Mouse (Mus musculus) lung, adult 2 months (tissue): ENCODE measurements around the gene Maats1. TPM values are rescaled to one million over a fixed set of nuclear protein-coding genes. Genes with fewer than 3 reads are reported as not detected.
A peak's percentile ranks its signal among the peaks of the same experiment; 100 is the strongest.
"Not testable (repeated sequence)": the region's sequence is repeated elsewhere in the genome, so short reads cannot be mapped to it uniquely, and the experiment has no call there.

Experiments used
- DNase-seq: peaks from one replicate; pipeline ENCODE4 v3.0.0; 2022
- H3K4me1 ChIP-seq: fragments of 200-500 bp; 2 replicates; pipeline ENCODE4 v1.6.1; 2011; ENCODE audit warnings: low read length; ENCODE audit not compliant: control insufficient read depth, insufficient read depth
- H3K4me3 ChIP-seq: fragments of 200-500 bp; replicated peaks from 2 replicates; pipeline ENCODE3; 2011; ENCODE audit warnings: low read depth, mild to moderate bottlenecking, control low read depth, low read length; ENCODE audit errors: extremely low read depth
- CTCF ChIP-seq: fragments of 200-500 bp; IDR thresholded peaks from 2 replicates; pipeline ENCODE4 v1.5.1; 2011; ENCODE audit warnings: mild to moderate bottlenecking, low read length, control low read depth; ENCODE audit not compliant: insufficient read depth
- POLR2A ChIP-seq: fragments of 200-500 bp; IDR thresholded peaks from 2 replicates; pipeline ENCODE4 v1.6.1; 2011; ENCODE audit warnings: low read depth, mild to moderate bottlenecking, control low read depth, low read length, borderline replicate concordance; ENCODE audit errors: extremely low read depth
- WGBS: fragments of 180-500 bp; shearing (Covaris S2); methylation state at CpG from one replicate; pipeline ENCODE4 v1.1.7; 2018; 5-methylcytosine and 5-hydroxymethylcytosine counted together
- polyA plus RNA-seq: library from polyadenylated mRNA; depleted of rRNA; stranded (reverse); fragments of >200 nt; gene quantifications from 2 replicates; pipeline ENCODE4 v1.2.3, GENCODE M21; 2012

Maats1 gene
- polyA plus RNA-seq, 1 experiment = 2.5 TPM

- H3K4me3 ChIP-seq = no peak overlapping the region
- DNase-seq = no peak
- TF ChIP-seq CTCF (no peak), POLR2A (no peak)
- no peaks in the 10 kb centered on the region; the same call in 1 of the 2 replicates for H3K4me1 ChIP-seq
- 50% methylated on average over 6 of the region's 6 CpGs for WGBS
Observed at GRCm38 (mm10) chr16:38350939-38351338, 9.0 kb upstream of the Maats1 start.

- Histone ChIP-seq H3K4me3 (no peak overlapping the region), H3K4me1 (no peaks in the 10 kb centered on the region; the same call in 1 of the 2 replicates)
- TF ChIP-seq CTCF = no peak
- no peak for TF ChIP-seq POLR2A
- WGBS = 38% methylated on average over 7 of the region's 7 CpGs
- DNase-seq = peak; percentile 18
Observed at GRCm38 (mm10) chr16:38350361-38350855, 8.5 kb upstream of the Maats1 start.

GRCm38 (mm10) chr16:38349881-38350280, 7.9 kb upstream of the Maats1 start:
- TF ChIP-seq CTCF (no peak), POLR2A (no peak)
- no peaks in the 10 kb centered on the region; the same call in 1 of the 2 replicates for H3K4me1 ChIP-seq
- 78% methylated on average over 2 of the region's 2 CpGs for WGBS

GRCm38 (mm10) chr16:38348217-38348761, 6.3 kb upstream of the Maats1 start:
- no peaks in the 10 kb centered on the region; the same call in 1 of the 2 replicates for H3K4me1 ChIP-seq
- TF ChIP-seq POLR2A (no peak), CTCF (no peak)
- DNase-seq = no peak
- 68% methylated on average over 9 of the region's 9 CpGs for WGBS
- H3K4me3 ChIP-seq = no peak overlapping the region

More at GRCm38 (mm10) chr16:38349881-38350280, 7.9 kb upstream of the Maats1 start:
- no peak for DNase-seq
- no peak overlapping the region for H3K4me3 ChIP-seq

- H3K4me3 ChIP-seq = no peak overlapping the region
- H3K4me1 ChIP-seq = no peaks in the 10 kb centered on the region; the same call in 1 of the 2 replicates
- no peak for TF ChIP-seq CTCF
- WGBS = 51% methylated on average over 6 of the region's 6 CpGs
- DNase-seq = no peak
Observed at GRCm38 (mm10) chr16:38347588-38347987, 5.6 kb upstream of the Maats1 start.

- TF ChIP-seq POLR2A (peak; percentile 95), CTCF (no peak)
- peak; percentile 92 for DNase-seq
- Histone ChIP-seq H3K4me3 (peak within 1 kb of the TSS; percentile 86), H3K4me1 (peaks cover 2% of the 10 kb centered on the region; the same call in 1 of the 2 replicates)
- WGBS = 3% methylated on average over 35 of the region's 35 CpGs
Observed at GRCm38 (mm10) chr16:38346529-38347325, 4.8 kb upstream of the Maats1 start, which contains the start of the genes Cox17 and Gm21987. TSS of gene Cox17 (plus strand) at chr16:38346991. TSS of gene Gm21987 (plus strand) at chr16:38347040.

- no peak for DNase-seq
- peaks cover 2% of the 10 kb centered on the region; the same call in 1 of the 2 replicates for H3K4me1 ChIP-seq
- H3K4me3 ChIP-seq = no peak overlapping the region
- TF ChIP-seq CTCF (0 out of 2 replicates have a peak, but pooled peaks have one; percentile 3), POLR2A (no peak)
- 68% methylated on average over 3 of the region's 3 CpGs for WGBS
Observed at GRCm38 (mm10) chr16:38344941-38345725, 3.2 kb upstream of the Maats1 start.

- 93% methylated on average over 4 of the region's 4 CpGs for WGBS
Observed at GRCm38 (mm10) chr16:38338077-38338476, 3.9 kb downstream of the Maats1 start.

GRCm38 (mm10) chr16:38334431-38334830, 7.5 kb downstream of the Maats1 start:
- WGBS = 52% methylated on average over 6 of the region's 6 CpGs
- H3K4me1 ChIP-seq = no peaks in the 10 kb centered on the region
- no peak for DNase-seq
- no peak for TF ChIP-seq CTCF
- no peak overlapping the region for H3K4me3 ChIP-seq

More at GRCm38 (mm10) chr16:38338077-38338476, 3.9 kb downstream of the Maats1 start:
- H3K4me3 ChIP-seq, H3K4me1 ChIP-seq, DNase-seq: not testable (repeated sequence)

GRCm38 (mm10) chr16:38329340-38329739, 12.6 kb downstream of the Maats1 start:
- Histone ChIP-seq H3K4me3 (no peak overlapping the region), H3K4me1 (no peaks in the 10 kb centered on the region)
- TF ChIP-seq CTCF = no peak
- no peak for TF ChIP-seq POLR2A
- 84% methylated on average over 3 of the region's 3 CpGs for WGBS
- no peak for DNase-seq
